Mouse (Mus musculus): ENCODE results near the gene Cyth3.

- no peak for TF ChIP-seq MAX (IDR thresholded peaks at IDR 0.05)
- no peak for TF ChIP-seq CTCF (IDR thresholded peaks at IDR 0.05; ENCODE audit: control insufficient read depth, insufficient read depth, insufficient read length)
- TF ChIP-seq USF1 (IDR thresholded peaks at IDR 0.05; ENCODE audit: low read depth): no peak
- TF ChIP-seq MYOG (IDR thresholded peaks at IDR 0.05; ENCODE audit: control insufficient read depth, extremely low read depth, insufficient read length): no peak
- no peak for TF ChIP-seq MYOD1 (IDR thresholded peaks at IDR 0.05; ENCODE audit: control insufficient read depth, insufficient read length, low read depth)
These were observed 64.2 kb downstream of the Cyth3 start for GRCm38 (mm10) chr5:143686456-143686855.
